Mouse (Mus musculus): Measurements from ENCODE around the gene Syngr3.

- TF ChIP-seq CTCF (IDR thresholded peaks at IDR 0.05; ENCODE audit: low read depth) (peak; percentile 29), EP300 (optimal IDR thresholded peaks at IDR 0.05) (peak; percentile 77)
These were observed 29.9 kb upstream of the Syngr3 start for GRCm38 (mm10) chr17:24719494-24720222.

Measured in stomach, postnatal 0 days (tissue).